Mouse (Mus musculus) neural tube, embryonic 10.5 days (tissue): ENCODE data around the gene Dido1.
A peak's percentile ranks its signal among the peaks of the same experiment; 100 is the strongest.

Experiments
- DNase-seq: peaks from one replicate; pipeline ENCODE4 v3.0.0-alpha.2; 2017; ENCODE audit warnings: low spot score; ENCODE audit errors: extremely low spot score

Gene Dido1

DNA sequence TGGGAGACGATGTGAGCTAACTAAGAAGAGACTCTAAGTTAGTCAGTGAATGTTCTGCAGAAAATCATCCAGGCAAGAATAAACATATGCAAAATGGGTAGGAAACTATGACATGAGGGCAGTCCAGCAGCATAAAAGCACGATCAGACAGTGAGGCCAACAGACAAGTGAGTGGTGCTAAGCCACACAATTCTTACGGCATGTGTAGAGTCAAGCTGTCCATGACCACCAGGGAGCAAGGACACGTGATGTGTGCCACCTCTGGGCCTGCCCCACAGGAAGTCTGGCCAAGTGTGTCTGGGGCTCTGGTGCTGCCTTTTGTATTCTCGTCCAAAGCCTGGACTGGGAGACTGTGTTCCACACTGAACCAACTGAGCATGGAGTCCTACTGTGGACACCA is 20.0 kb downstream of the Dido1 start:
- no peak for DNase-seq

DNA sequence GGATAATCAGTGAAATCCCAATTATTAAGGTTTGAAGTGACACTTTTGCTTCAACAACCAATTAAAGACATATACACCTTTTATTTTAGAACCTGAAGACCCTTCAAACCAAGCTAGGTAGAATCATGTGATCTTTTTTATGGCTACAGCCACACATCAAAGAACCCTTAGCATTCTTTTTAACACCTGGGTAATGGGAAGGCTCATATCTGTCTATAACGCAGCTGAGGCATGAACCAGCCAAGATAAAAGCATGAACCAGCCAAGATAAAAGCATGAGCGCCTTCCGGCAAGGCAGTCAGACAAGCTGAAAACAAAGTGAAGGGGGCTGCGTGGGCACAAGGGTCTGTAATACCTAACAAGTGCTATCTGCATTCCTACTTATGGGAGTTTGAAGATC is 25.8 kb downstream of the Dido1 start:
- DNase-seq, result no peak

DNA sequence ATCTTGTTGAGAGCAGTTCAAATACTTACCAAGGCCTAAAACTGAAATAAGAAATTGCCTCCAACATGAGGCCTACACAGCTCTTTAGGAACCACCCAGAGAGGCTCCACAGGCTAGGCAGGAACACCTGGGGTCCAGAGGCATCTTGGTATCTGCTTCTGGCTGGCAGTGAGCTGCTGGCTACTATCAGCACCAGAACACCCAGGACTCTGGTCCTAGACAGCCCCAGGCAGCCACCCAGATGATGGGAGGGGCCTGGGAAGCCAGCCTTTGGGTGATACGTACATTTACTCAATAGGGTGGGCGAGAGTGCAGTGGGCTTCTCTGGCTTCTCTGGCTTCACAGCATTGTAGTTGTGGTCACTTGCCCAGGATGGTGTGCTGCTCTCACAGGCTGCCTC is 26.3 kb downstream of the Dido1 start:
- DNase-seq, result no peak

DNA sequence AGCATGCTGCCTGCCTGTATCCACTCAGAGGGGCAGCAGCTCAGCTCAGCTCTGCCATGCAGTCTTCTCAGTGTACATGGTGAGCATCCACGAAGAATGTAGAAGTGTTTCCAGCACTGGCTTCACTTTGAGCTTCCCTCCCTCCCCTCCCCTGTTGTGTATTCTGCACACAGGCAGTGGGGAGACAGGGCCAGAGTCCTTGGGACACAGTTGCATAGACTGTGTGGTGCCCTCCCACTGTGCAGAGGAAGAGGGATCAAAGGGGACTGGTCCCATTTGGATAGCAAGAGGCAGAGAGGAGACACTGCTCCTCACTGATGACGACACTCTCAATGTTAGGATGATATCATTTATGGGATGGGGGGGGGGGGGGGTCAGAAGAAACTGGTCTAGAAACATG is 28.6 kb downstream of the Dido1 start:
- no peak for DNase-seq

DNA sequence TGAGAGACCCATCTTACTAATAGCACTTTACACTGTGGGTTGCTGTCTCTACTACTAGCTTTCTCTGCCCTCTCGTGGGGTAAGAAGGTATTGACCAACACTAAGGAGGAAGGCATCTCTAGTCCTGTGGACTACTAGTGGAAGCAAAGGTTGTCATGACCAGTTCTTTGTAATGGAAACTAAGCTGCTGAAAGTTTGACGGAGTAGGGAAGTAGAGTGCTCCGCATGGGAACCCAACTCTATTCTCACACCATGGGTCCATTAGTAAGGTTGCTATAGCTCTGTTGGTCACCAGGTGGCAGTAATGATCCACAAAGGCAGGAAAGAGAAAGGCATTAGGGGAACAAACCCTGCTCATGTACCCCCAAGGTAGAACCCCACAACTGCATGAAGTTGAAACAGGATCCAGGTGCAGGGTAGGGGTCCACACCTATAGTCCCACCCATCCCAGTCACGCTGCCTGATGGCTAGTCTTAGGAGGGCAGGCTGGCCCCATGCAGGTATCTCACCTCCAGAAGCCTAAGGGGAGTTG is 31.1 kb downstream of the Dido1 start:
- peak; percentile 55 for DNase-seq

DNA sequence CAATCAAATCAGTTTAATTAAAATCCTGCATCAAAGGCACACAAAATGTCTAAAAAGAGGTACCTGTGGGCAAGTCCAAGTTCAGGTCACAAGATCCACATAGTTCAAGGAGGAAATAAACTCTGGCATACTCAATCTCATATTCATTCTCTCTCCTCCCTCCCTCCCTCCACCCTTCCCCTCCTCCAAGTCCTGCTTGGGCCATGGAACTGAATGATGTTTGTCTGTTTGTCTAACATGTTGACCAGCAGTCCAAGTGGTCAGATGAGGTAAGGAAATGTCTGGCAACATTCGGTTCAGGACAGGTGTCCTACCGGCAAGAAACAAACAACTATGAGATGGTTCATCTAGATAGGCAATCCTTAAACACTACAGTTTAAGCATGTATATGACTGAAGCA is 33.1 kb downstream of the Dido1 start:
- no peak for DNase-seq

DNA sequence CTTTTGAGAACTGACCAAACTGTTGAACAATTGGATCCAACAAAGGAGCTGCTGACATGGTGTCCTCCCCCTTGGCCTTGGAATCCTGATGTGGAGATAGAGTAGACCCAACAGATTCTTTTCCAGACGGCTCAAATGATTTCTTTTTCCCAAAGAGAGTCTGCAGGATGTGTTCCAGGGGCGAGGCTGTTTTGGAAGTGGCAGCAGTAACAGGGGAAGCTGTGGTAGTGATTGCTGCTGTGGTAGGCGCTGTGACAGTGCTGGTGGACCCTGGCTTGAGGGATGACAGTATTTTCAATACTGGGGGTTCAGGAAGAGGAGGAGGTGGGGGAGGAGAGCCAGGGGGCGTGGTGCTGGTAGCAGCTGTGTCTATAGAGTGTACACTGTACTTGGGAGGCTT is 47.8 kb downstream of the Dido1 start:
- no peak for DNase-seq

DNA sequence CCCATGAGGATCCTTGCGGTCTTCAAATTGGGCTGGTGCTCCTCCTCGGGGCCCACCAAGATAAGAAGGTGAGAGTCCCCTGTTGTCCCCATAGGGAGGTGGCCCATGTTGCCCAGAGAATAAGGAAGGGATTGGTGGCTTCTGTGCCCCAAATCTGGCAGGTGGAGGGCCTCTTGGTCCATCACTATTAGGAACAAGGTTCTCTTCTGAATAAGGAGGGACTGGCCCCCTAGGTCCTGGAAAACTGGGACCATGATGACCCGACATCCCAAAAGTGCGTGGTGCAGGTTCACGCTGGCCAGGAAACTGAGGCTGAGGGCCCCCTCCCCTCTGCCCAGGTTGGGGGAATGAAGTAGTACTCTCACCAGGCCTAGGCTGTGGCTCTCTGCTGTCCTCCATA is 49.3 kb downstream of the Dido1 start:
- DNase-seq, result no peak

DNA sequence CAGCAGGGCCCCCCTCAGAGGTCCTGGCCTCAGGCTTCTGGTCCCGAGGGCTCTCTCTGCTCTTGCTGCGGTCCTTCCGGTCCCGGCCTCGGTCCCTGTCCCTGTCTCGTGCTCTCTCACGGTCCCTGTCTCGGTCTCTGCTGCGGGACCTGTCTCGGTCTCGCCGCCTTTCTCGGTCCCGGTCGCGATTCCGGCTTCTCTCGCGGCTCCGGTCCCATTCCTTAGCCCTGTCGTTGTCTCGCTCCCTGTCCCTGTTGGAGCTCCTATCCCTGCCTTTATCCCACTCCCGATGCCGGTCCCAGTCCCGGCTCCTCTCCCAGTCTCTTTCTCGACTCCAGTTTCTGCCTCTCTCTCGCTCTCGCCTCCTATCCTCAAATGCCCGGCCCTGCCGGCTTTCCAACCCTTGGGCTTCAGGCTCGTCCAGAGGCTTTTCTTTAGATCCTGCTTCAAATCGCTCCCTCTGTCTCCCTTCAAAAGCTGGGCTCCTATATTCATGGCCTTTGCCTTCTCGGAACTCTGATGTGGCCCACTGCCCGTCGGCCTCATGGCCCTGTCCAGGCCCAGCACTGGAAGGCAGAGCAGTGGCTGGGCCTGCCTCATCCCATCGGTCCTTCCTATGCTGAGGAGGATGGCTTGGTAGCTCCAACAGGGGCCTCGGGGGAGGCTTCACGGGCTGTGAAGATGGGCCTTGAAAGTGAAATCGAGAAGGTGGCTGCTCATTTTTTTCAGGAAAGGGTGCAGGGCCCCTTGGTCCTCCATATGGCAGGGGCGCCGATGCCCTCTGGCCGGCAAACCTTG is 50.2 kb downstream of the Dido1 start:
- DNase-seq, result peak; percentile 47

DNA sequence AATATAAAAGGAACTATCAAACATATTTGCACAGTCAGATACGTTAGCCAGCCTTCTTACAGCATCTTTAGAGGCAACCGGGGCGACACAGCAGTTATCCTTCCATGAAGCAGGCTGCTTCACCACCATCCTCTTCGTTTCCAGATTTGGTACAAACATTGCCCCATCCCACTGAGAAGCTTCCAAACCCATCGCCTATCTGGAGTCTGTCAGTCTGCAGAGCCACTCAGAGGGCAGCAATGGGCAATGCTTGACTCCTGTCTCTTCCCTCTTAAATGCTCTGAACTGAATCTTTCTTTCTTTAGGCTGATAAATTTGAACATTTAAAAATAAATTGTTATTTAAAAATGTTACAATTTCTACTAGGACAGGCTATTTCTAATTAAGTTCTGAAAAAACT is 51.4 kb downstream of the Dido1 start:
- DNase-seq, result no peak

DNA sequence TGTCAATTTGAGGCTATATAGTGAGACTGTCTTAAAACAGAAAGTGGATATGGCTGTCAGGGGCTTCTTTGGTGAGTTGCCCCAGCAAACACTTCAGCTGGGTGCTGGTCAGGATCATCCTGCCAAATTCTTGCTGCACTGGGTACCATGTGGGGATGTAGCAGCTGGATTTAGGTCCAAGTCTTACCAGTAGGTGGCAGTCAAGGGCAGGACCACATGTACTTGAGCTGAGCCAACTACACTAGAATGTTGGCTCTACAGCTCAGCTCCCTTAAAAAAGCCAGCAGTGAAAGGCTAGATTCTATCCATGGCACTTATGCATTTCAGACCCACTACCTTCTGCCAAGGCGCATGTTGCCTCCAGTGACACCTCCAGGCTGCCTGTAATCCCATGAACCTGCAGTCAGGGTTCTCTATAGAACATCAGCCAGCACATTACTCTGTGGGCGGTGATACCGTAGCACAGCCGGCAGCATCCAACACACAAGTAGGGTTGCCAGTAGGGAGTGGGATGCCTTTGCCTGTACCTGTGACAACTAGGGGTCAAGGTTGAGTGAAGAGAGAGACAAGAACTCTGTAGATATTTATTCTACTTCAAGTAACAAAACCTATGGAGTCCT is 52.3 kb downstream of the Dido1 start:
- peak; percentile 52 for DNase-seq

DNA sequence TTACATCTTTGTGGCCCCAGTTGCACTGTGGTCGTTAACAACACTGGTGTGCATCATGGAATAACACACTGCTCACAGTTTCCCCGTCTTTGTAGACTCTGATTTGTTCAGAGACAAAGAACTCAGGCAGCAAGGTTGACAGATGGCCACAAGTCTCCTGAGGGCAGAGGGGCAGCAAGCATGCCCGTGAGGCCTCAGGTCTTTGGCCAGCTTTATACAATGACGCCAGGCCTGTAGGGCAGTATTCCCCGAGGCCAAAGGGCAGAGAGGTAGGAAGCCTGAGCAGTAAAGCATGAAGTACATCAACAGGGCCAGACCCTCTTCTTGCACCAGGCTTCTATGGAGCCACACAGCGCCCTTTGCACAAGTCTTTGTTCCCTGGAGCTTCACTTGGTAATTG is 54.6 kb downstream of the Dido1 start:
- no peak for DNase-seq

DNA sequence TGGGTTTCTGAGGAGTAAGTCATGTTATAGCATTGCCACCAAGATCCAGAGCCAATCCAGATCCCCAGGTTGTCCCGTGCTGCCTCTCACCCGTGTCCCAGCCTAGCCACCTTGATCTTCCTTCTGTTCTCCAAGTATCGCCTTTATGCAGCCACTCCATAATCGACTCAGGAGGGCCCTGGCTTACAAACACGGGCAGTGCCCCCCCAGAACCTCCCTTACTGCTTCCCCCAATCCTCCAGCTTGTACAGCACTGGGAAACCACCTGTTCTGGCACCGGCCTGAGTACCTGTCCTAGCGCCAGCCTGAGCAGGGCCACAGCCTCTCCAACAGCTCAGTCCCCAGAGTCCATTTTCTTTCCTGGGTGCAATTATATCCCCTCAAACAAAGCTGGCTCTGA is 55.1 kb downstream of the Dido1 start:
- DNase-seq, result no peak

DNA sequence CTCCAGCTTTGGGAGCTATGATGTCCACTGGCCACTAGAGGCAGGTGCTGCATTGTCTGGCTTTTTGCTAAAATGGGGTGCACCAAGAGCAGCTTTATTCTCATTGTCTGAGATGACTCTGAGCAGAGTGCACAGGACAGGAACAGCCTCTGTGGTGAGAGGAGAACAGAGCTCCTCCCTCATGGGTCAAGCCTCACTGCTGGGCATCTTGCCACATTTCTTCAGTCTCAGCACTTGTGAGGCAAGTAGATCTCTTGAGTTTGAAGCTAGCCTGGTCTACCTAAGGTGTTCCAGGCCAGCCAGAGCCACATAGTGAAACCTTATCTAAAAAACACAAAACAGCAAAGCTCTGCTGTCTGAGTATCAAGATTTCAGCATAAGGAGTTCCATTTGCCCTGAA is 63.0 kb downstream of the Dido1 start:
- no peak for DNase-seq

DNA sequence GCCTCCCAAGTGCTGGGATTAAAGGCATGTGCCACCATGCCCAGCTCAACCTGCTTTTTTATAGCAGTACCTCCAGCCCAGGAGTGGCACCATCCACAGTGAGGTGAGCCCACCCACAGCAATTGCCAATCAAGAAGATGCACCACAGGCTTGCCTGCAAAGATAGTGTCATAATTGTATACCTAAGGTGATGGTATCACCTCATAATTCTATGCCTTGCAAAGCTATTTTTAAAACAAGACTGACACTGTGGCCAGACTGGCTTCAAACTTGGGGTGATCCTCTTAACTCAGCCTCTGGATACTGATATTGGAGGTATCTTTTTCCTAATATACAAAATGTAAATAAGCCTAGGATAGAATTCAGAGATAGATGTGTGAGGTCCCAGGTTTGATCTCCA is 66.2 kb downstream of the Dido1 start:
- DNase-seq, result no peak

DNA sequence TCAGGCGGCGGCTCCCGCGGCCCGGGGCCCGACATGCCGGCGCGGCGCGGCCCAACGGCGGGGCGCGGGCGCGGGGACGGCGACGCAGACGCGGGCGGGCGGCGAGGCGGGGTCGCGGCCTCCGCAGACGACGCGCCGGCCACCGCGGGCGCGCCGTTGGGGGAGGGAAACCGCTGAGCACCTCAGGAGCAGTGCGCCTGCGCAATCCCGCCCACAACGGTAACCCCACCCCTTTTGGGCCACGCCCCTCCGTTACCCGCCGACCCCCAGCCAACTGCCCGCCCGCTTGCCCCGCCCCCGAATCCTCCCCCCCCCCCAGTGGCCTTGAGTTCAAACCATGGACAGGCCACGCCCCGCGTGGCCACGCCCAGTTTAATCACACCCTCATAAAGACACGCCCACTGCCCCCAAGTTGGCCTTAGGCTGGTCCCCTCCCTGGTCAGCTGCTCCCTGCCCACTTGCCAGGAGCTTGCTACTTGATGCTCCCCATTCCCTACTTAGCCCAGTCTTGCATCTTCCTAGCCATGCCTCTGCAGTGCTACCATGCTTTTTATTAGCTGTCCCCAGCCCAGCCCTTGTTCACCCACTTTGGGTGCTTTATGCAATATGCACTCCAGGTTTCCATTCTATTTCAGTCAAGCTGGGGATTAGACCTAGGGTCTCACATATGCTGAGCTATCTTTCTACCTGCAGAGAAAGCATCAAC is 67.1 kb downstream of the Dido1 start, which contains the start of gene Tcfl5:
TSS of gene Tcfl5 (minus strand) at position 154 of the 706 bp plus-strand sequence.
- no peak for DNase-seq

DNA sequence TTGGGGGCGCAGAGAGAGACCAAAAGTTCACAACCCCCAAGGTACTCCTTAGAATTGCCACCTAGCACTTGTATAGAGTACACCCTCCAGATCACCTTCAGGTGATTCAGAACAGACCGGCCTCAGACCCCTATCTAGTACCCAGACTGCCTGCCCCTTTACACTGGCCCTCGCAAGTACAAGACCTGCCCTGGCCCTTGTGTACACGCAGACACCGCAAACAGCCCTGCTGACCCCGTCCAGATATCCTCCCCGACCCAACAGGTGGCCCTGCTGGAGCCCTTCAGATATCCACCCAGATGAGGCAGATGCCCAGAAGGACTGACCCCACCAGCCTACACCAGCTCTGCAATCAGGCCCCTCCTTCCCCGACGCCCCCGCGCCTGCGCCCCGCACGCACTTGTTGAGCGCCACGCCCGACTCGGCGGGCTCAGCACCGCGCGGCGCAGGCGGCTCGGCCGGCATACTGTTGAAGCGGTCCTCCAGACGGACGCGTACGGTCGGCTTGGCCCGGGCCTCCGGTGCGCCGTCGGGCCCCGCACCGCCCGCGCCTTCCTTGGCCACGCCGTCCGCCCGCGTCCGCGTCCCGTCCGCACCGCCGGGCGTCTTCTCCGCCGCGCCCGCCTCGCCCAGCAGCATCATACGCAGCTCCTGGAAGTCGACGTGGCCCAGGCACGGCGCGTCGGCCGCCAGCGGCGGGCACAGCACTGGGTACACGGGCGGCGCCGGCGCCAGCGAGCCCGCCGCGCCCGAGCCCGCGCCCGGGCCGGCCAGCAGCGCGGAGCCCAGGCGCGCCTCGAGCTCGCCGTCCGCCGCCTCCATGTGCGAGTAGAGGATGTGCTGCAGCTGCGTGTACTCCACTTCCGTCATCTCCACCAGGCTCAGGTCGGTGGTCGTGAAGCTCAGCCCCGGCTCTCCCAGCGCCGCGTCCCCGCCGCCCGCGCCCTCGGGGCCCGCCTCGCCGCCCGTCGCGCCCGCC is 67.9 kb downstream of the Dido1 start:
- peak; percentile 35 for DNase-seq

DNA sequence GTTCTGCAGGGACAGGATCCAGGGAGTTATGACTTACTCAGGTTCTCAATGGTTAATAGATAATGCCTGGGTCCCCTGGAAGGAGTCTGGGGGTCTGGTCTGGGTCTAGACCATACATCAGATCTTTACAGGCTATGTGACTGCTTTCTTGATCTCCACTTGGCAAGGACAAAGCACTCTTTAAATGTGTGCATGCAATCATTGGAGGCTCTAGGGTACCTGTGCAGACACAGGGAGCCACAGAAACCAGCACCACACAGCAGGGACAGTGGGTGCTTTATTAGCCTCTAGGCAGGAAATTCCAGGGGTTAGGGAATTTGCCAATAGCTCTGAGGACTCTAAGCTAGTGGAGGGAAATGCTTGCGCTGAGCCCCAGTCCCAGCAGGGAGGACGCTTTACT is 97.9 kb downstream of the Dido1 start:
- no peak for DNase-seq

DNA sequence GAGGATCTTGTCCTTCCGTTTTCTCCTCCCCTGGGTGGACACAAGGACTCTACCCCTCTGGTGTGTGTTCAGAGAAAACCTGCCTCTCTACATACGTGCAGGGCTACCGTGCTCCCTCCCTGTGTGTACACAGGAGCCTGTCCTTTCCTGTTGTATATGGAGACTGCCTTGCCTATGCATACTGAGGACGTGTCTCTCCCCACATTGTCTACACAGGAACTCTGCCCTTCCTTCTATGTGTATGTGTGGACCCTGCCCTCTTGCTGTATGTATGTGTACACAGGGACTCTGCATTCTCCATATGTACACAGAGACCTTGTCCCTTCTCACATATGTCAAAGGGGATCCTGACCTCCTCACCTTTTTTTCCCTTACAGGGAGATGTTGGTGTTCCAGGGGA is 99.5 kb downstream of the Dido1 start:
- DNase-seq, result no peak
